8 mouse cellular contexts compared by ENCODE assay signal in the genomic region with DNA sequence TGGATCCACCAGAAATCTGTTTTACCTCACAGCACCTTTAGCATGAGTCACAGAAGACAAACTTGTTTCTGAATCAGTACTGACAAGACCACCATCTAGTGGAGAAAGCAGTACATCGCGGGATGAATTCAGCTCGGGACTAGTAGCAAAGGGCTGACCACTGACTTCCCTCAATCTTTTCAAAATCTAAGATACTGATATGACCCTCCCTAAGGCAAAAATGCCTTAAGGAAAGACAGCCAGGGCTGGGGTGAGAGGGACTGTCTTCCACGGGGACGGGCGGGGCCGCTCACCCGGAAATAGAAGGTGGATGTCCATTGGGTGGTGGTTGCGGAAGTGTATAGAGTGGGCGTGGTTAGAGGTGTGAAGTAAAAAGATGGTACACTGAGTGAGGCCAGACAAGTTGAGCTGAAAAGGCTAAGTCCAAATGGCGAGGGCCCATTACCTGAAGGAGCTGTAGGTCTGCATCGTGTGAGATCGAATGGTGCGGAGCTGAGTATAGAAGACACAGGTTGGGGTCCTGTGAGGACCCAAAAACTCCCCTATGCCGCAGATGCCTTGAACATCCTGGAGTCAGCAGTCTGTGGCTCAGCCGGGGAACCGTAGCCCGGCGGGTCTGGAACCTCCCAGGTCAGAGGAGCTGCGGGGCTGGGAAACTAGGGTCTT. TPM values are rescaled to one million over a fixed set of nuclear protein-coding genes. Genes with fewer than 3 reads are reported as not detected.
DNase-seq lines count a peak whose midpoint lies in the region; ATAC-seq lines count a peak whose summit lies in the region.

A gene (plus strand): TSS at position 358 of the 666 bp plus-strand sequence.

- peak within 1 kb of the TSS; percentile 71 for H3K4me2 ChIP-seq in intestine, embryonic 14.5 days (ENCODE audit: low read length)

- H3K4me3 ChIP-seq in intestine, embryonic 14.5 days (ENCODE audit: low read depth, low read length), result peak within 1 kb of the TSS; percentile 39

- H3K9ac ChIP-seq in intestine, embryonic 14.5 days (ENCODE audit: low read length), result peak within 1 kb of the TSS; percentile 20

- no peak within 1 kb of the TSS; the same call in 1 of the 2 replicates for H3K27ac ChIP-seq in intestine, embryonic 14.5 days (ENCODE audit: low read depth)

- no peaks in the 10 kb centered on the region for H3K9me3 ChIP-seq in intestine, embryonic 14.5 days (ENCODE audit: control insufficient read depth, low read length)

- DNase-seq in adrenal gland, postnatal 10 days, result peak; percentile 80
- DNase-seq in embryo, embryonic 9.5 days (ENCODE audit: extremely low spot score), result peak; percentile 83
- peak; percentile 34 to 35 for DNase-seq in gastrocnemius, postnatal 36 days
- peak; percentile 86 for DNase-seq in intestine, embryonic 14.5 days (ENCODE audit: low spot score)
- DNase-seq in left cerebral cortex, postnatal 14 days (ENCODE audit: low spot score in 2 of 2), result peak; percentile 39 to 42
- DNase-seq in right cerebral cortex, postnatal 14 days, result peak; percentile 33
- peak; percentile 61 to 71 for DNase-seq in urinary bladder, postnatal 4 days (ENCODE audit: low spot score in 2 of 2)

- ATAC-seq in intestine, embryonic 14.5 days (replicated peaks; ENCODE audit: low FRiP score, low TSS enrichment, low read depth), result peak; percentile 99
- peak; percentile 100 for ATAC-seq in megakaryocyte-erythroid progenitor cell, adult 5-6 weeks (replicated peaks; ENCODE audit: low FRiP score, low TSS enrichment, poor library complexity, severe bottlenecking)

- 6% methylated on average over 20 of the region's 20 CpGs for WGBS in intestine, embryonic 14.5 days

- H3K36me3 ChIP-seq in intestine, embryonic 14.5 days (ENCODE audit: control insufficient read depth, insufficient read depth, low read length), result no peaks in the 10 kb centered on the region

- intact Hi-C loops in gastrocnemius, postnatal 36 days (cut with DNase I), result no loop called here
- intact Hi-C loops in left cerebral cortex, postnatal 14 days (cut with DNase I), result no loop called here

- no peaks in the 10 kb centered on the region for H3K27me3 ChIP-seq in intestine, embryonic 14.5 days (replicated peaks; ENCODE audit: control insufficient read depth, insufficient read depth, low read length)

- no peaks in the 10 kb centered on the region for H3K4me1 ChIP-seq in intestine, embryonic 14.5 days (replicated peaks; ENCODE audit: control insufficient read depth, insufficient read depth, low read length)

RNA-seq across cellular contexts. Expression of the gene that starts here (rescaled TPM):
- 1 to 10 TPM; 2.6 to 3.6 TPM for total RNA-seq in adrenal gland, postnatal 10 days (2021)
- total RNA-seq in gastrocnemius, postnatal 36 days (2021), result under 1 TPM; 0.54 to 0.69 TPM
- polyA plus RNA-seq in intestine, embryonic 14.5 days (2014; fragmentation: Nextera tagmentation; extraction: Ambion mirVana), result 3.1 and 3.4 TPM in 2 replicates
- under 1 TPM; 0.91 to 0.92 TPM for total RNA-seq in left cerebral cortex, postnatal 14 days (2021)
- total RNA-seq in megakaryocyte-erythroid progenitor cell, adult 5-6 weeks (2014; fragmentation: Nextera tagmentation), result 3.8 and 4.5 TPM in 2 replicates
- 9.0 and 11.8 TPM in 2 replicates for total RNA-seq in megakaryocyte-erythroid progenitor cell, adult 5-6 weeks (2017)

Comparison
In these comparisons a context has a peak if more than half of its experiments do, and no peak if none do; other contexts are left out.
1. Peak in DNase-seq in gastrocnemius, postnatal 36 days; RNA of the gene not detected or under 1 TPM.
2. Peak in DNase-seq in left cerebral cortex, postnatal 14 days; RNA of the gene not detected or under 1 TPM.
3. DNase-seq: peak in every context shown above with its lines; median percentile 86 in intestine, embryonic 14.5 days; 83 in embryo, embryonic 9.5 days; 80 in adrenal gland, postnatal 10 days; 66 in urinary bladder, postnatal 4 days; 40 in left cerebral cortex, postnatal 14 days; 34 in gastrocnemius, postnatal 36 days; 33 in right cerebral cortex, postnatal 14 days.